Mouse (Mus musculus) spleen, postnatal 36 days (tissue): ENCODE measurements around the gene AL731706.2.
"Not testable (repeated sequence)": the region's sequence is repeated elsewhere in the genome, so short reads cannot be mapped to it uniquely, and the experiment has no call there.

ENCODE experiments used
- DNase-seq, 2 experiments: peaks; one replicate each; pipeline ENCODE4 v3.0.0; 2022; ENCODE audit warnings: low spot score in 2 of 2, mixed read lengths in 1 of 2

The AL731706.2 gene

DNA sequence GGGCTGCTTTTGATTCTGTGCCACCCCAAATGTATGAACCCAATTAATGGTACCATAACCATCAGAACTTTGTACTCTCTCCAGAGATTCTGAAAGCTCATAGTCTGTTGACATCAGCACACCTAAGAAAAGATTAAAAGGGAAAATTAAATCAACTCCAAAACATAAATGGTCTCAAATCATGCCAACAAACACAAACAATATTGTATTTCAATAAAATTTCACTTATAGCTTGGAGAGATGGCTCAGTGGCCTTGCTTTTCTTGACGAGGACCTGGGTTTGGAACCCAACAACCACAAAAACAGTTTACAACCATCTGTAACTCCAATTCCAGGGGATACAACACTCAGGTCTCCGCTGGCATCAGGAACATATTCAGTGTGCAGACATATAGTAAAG is at the start of gene AL731706.2:
AL731706.2 (minus strand) TSS at position 101 of the 400 bp plus-strand sequence.
- DNase-seq: no peak

GRCm38 (mm10) chr2:136921003-136921408 is 35.5 kb upstream of the AL731706.2 start:
- DNase-seq: no peak

DNA sequence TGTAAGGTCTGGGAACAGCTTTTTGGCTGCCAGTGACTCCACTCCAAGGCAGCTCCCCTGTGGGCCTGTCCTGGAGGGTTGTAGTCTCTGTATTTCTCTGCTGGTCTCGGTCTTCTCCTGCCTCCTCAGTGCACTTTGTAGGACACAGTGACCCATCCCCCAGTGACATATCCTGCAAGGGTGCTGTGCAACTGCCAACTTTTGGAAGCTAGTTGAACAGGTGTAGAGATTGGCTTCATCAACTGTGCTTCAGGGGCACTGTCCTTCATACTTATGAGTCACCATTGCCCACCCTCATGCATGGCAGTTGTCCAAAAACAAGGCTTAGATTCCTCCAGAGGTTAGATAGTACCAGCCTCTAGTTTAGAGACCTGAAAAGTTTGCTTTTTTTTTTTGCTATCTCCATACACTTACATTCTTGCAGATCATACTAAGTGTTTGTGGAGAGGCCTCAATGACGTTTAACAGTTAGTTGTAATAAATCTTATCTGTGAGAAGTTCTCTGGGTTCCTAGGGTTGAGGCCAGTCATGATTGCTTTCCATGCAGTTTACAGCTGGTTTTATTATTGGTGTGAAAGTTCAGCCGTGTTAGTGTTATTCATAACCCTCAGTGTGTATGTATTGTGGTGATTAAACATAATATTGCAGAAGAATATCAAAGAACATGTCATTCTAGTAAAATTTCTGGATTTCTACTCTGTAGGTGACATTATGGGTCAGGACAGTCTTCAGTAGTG is 34.9 kb upstream of the AL731706.2 start:
- DNase-seq: no peak

GRCm38 (mm10) chr2:136919433-136919832 is 34.0 kb upstream of the AL731706.2 start:
- DNase-seq: no peak

GRCm38 (mm10) chr2:136914334-136914902 is 28.9 kb upstream of the AL731706.2 start:
- no peak for DNase-seq

- DNase-seq: no peak
These were observed 27.5 kb upstream of the AL731706.2 start for GRCm38 (mm10) chr2:136913021-136913420.

DNA sequence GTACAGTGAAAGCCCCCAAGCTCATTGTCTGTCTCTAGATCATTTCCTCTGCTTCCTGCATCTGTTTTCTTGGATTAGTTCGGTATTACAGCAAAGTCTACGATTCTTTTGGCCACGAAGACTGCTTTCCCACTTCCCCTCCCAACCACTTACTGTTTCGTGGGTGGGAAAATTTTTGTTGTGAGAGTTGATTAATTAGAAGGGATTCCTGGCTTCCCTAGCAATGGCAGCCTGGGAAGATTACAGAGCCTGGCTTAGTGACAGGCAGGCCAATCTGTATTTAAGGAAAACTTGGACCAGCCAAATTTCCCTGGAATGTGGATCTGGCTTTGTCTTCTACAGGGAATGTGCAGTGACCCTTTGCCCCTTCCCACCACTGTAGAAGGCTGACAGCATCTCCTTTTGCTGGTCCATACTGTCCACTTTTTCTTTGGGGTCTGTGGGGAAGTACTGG is 26.5 kb upstream of the AL731706.2 start:
- no peak for DNase-seq

DNA sequence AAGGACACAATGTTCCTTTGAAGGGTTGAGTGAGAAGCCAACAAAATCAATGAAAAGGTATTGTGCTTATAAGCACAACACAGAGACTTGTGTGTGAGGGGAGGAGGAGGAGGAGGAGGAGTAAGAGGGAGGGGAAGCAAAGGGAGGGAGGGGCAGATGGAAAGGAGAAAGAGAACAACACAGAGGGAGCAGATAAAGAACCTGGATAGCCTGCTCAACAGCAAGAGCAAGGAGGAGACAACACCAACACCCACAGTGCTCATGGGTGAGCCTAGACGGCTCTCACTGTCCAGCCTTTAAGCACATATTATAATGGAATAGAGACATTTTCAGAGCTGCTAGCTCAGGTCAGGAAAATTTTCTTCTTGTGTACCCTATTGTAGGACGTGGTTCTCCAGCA is 23.8 kb upstream of the AL731706.2 start:
- DNase-seq: no peak

- DNase-seq: no peak
These were observed 23.1 kb upstream of the AL731706.2 start for GRCm38 (mm10) chr2:136908596-136908995.

- DNase-seq: no peak
These were observed 10.7 kb upstream of the AL731706.2 start for GRCm38 (mm10) chr2:136896131-136896530.

DNA sequence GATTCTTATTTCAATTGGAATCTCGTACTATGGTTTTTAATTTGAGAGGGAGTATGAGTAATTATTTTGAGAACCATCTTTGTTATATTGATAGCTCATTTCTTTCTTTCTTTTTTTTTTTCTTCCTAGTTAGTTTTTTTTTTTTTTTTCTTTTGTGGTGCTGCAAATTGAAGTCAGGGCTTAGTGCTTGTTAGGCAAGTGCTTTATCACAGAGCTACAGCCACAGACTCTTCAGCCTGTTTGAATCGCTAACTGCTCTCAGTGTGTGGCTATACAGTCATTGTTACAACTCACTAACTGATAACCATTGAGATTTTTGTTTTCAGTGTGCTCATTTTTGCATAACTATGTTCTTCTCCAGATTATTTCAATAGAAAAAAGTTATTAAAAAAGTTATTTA is 9.0 kb upstream of the AL731706.2 start:
- no peak for DNase-seq

DNA sequence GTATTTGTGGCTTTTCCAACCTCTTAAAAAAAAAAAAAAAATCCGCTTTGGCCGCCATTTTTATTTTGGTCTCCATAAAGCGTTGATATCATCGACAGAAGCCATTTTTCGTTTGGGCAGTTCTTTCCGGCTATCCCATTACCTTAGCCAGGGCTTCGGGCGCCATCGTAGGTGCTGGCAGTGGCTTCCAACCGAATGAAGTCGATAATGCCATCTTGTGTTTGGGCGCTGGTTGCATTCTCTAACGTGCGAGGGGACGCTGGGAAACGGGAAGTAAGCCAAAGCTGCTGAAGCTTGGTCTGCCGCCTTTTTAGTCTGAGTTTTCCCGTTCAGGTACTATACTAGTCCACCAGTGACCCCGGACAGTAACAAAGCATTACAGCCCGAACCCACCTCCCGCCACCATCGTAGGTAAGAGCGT is 6.5 kb upstream of the AL731706.2 start:
- DNase-seq: peak; percentile 95 to 97

GRCm38 (mm10) chr2:136891068-136891950 is 5.8 kb upstream of the AL731706.2 start, which contains the start of the genes Slx4ip, AL731706.1 and Mkks:
TSS of gene Slx4ip (plus strand) at chr2:136891218.
TSS of gene AL731706.1 (minus strand) at chr2:136891389.
TSS of gene Mkks (minus strand) at chr2:136891389.
- DNase-seq: peak; percentile 99

DNA sequence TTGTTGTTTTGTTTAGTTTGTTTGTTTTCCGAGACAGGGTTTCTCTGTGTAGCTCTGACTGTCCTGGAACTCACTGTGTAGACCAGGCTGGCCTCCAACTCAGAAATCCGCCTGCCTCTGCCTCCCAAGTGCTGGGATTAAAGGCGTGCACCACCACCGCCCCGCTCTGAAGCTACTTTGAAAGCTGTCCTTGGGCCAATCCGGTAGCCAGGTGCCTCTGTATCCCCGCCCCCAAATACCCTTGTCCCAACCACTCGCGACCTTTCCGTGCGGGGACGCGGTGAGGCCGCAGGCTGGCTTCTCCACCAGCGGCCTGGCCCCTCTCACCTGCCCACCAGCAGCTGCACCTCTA is 5.2 kb upstream of the AL731706.2 start:
- not testable (repeated sequence) for DNase-seq

GRCm38 (mm10) chr2:136886846-136887245 is 1.4 kb upstream of the AL731706.2 start:
- DNase-seq: no peak

DNA sequence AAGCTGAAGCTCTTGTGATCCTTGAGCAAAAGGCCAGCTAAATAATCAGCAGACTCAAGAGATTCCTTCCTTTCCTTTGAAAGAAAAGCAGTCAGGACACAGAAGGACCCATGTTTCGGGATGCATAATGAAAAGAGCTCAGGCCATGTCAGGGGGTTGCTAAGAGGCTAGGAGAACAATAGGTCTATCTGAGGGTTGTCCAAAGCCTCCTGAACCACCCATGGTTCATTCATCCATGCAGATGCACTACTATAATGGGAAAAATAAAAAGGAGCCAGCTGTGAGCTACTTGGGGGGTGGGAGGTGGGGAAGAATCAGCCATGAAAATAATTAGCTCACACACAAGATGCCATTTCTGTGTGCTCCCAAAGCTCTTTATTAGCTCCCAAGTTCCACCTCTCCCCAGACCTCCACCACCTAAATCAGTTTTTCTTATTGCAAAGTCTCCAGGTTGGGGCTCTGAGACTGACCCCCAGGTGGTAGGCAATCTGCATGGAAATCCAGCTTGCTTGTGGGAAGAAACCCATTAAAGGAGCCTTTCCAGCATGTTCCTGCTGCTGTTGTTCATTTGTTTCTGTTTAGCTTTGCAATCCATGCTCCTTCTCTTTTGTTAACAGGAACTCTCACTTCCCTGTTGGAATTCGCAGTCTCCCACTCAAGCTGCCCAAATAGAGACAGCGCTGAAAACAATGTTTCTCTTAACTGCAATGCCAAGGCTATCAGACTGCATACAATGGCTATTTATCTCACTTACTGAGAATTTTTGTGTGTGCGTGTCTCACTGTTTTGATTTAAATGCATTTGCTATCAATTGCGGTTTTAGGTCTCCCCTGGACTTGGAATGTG is 30.7 kb downstream of the AL731706.2 start:
- DNase-seq: no peak

- no peak for DNase-seq
These were observed 35.1 kb downstream of the AL731706.2 start for GRCm38 (mm10) chr2:136850366-136850765.

DNA sequence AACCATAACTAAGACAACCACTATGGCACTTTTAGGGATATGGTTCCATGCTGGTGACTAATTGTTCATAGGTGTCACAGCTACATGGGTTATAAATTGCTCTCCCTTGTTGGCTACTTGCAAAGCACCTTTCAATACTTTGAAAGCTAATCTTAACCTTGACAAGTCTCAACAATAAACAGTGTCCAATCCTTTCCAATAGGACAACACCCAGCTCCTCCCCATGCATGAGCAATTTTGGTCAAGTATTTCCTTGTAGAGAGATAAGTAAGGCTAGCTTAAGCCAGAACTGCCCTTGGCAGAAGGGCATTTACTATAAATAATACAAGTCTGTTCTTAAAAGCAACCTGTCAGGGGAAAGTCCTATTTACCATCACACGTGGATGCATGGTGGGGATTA is 47.5 kb downstream of the AL731706.2 start:
- DNase-seq: no peak

- no peak for DNase-seq
These were observed 49.6 kb downstream of the AL731706.2 start for GRCm38 (mm10) chr2:136835882-136836281.
